Mouse (Mus musculus) splenic B cell, adult 2 months (primary cell): ENCODE measurements at regions not wholly inside any gene's neighbourhood (a gene's known extent, or its start where the extent isn't known, plus 50 kb on each side); places are given as distances from the start of the nearest gene placed in this dataset.

ENCODE experiments used
- DNase-seq: peaks from one replicate; pipeline ENCODE4 v3.0.0-alpha.2; 2011; ENCODE audit warnings: low read depth, low spot score
- H3K27me3 ChIP-seq: 2 replicates; pipeline ENCODE4 v1.6.1; 2012; ENCODE audit warnings: mild to moderate bottlenecking, low read length, moderate library complexity, mixed read lengths; ENCODE audit not compliant: control insufficient read depth, poor library complexity, insufficient read depth, severe bottlenecking
- H3K36me3 ChIP-seq: 2 replicates; pipeline ENCODE4 v1.6.1; 2012; ENCODE audit warnings: mild to moderate bottlenecking, low read length, moderate library complexity, mixed read lengths; ENCODE audit not compliant: control insufficient read depth, poor library complexity, insufficient read depth, severe bottlenecking

GRCm38 (mm10) chr2:101473116-101473485 is 151.4 kb upstream of the Rag2 start:
- no peaks in the 10 kb centered on the region for H3K27me3 ChIP-seq
- no peak for DNase-seq
- H3K36me3 ChIP-seq = no peaks in the 10 kb centered on the region

GRCm38 (mm10) chr2:101476862-101477261 is 147.7 kb upstream of the Rag2 start:
- Histone ChIP-seq H3K27me3 (no peaks in the 10 kb centered on the region), H3K36me3 (no peaks in the 10 kb centered on the region)
- DNase-seq = no peak

- no peaks in the 10 kb centered on the region for H3K27me3 ChIP-seq
- H3K36me3 ChIP-seq = no peaks in the 10 kb centered on the region
- no peak for DNase-seq
Observed at GRCm38 (mm10) chr2:101490207-101490606, 134.3 kb upstream of the Rag2 start.

GRCm38 (mm10) chr2:101491762-101492161 is 132.8 kb upstream of the Rag2 start:
- Histone ChIP-seq H3K27me3 (no peaks in the 10 kb centered on the region), H3K36me3 (no peaks in the 10 kb centered on the region)
- no peak for DNase-seq

- no peaks in the 10 kb centered on the region for H3K36me3 ChIP-seq
- no peaks in the 10 kb centered on the region; the same call in 1 of the 2 replicates for H3K27me3 ChIP-seq
- DNase-seq = no peak
Observed at GRCm38 (mm10) chr2:101508116-101508515, 116.4 kb upstream of the Rag2 start.
